Mouse (Mus musculus) heart, adult 2 months (tissue): Measurements from ENCODE around the gene Erbb3.

Experiments used
- EP300 ChIP-seq: fragments of 200-500 bp; IDR thresholded peaks from 2 replicates; pipeline ENCODE4 v1.6.1; 2011; ENCODE audit warnings: low read depth, low read length, control low read depth; ENCODE audit not compliant: insufficient read depth
- POLR2A ChIP-seq: fragments of 200-500 bp; IDR thresholded peaks from 2 replicates; pipeline ENCODE4 v1.6.1; 2011; ENCODE audit warnings: mild to moderate bottlenecking, low read depth, low read length, control low read depth; ENCODE audit not compliant: insufficient read depth

GRCm38 (mm10) chr10:128602470-128603128, 13.1 kb upstream of the Erbb3 start:
- TF ChIP-seq EP300 = no peak
- no peak for TF ChIP-seq POLR2A
